Mouse (Mus musculus): ENCODE results near the gene Klhl32.

DNA sequence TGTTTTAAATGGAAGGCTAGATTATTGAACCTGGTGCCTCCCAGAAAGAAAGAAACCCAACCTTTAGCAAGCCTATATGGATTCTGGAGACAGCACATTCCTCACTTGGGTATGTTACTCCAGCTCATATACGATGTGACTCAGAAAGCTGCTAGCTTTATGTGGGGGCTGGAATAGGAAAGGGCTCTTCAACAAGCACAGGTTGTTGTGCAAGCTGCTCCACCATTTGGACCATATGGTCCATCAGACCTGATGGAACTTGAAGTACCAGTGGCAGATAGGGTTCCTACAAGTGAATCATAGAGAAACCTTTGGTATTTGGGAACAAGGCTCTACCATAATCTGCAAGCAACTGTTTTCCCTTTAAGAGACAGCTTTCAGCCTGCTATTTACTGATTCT lies 92.0 kb downstream of the Klhl32 start:
- TF ChIP-seq CTCF (conservative IDR thresholded peaks at IDR 0.05; ENCODE audit: insufficient read depth, insufficient read length, low read depth, low read length) = no peak
- TF ChIP-seq POLR2A (IDR thresholded peaks at IDR 0.05; ENCODE audit: low read depth, low read length) = no peak
